Mouse (Mus musculus) midbrain, embryonic 10.5 days (tissue): Measurements from ENCODE around the gene Serbp1. TPM values are rescaled to one million over a fixed set of nuclear protein-coding genes. Genes with fewer than 3 reads are reported as not detected.

Experiments used
- DNase-seq: peaks from one replicate; pipeline ENCODE4 v3.0.0-alpha.2; 2017; ENCODE audit warnings: low spot score
- H3K27ac ChIP-seq: fragments of 300-500 bp; sonication (generic); replicated peaks from 2 replicates; pipeline ENCODE4 v1.5.1; 2016; ENCODE audit warnings: mild to moderate bottlenecking
- H3K27me3 ChIP-seq: fragments of 300-500 bp; sonication (generic); 2 replicates; pipeline ENCODE4 v1.6.1; 2016; ENCODE audit warnings: low read depth, mild to moderate bottlenecking; ENCODE audit not compliant: poor library complexity, severe bottlenecking
- H3K36me3 ChIP-seq: fragments of 300-500 bp; sonication (generic); 2 replicates; pipeline ENCODE4 v1.6.1; 2016; ENCODE audit warnings: mild to moderate bottlenecking, moderate library complexity
- H3K4me1 ChIP-seq: fragments of 300-500 bp; sonication (generic); 2 replicates; pipeline ENCODE4 v1.6.1; 2016
- H3K4me3 ChIP-seq: fragments of 300-500 bp; sonication (generic); 2 replicates; pipeline ENCODE4 v1.5.1; 2016; ENCODE audit warnings: mild to moderate bottlenecking, moderate library complexity
- H3K9me3 ChIP-seq: fragments of 300-500 bp; sonication (generic); replicated peaks from 2 replicates; pipeline ENCODE4 v1.6.1; 2016; ENCODE audit warnings: mild to moderate bottlenecking
- WGBS: fragments of 180-500 bp; shearing (Covaris S2); methylation state at CpG from one replicate; pipeline ENCODE4 v1.1.7; 2016; 5-methylcytosine and 5-hydroxymethylcytosine counted together
- polyA plus RNA-seq: library from polyadenylated mRNA; unstranded; fragments of >200 nt; fragmentation: Nextera tagmentation; extraction: Ambion mirVana; gene quantifications from 2 replicates; pipeline ENCODE4 v1.2.1, GENCODE M21; 2016

The Serbp1 gene
- polyA plus RNA-seq, 1 experiment from 2014 or later = 470 TPM

DNA sequence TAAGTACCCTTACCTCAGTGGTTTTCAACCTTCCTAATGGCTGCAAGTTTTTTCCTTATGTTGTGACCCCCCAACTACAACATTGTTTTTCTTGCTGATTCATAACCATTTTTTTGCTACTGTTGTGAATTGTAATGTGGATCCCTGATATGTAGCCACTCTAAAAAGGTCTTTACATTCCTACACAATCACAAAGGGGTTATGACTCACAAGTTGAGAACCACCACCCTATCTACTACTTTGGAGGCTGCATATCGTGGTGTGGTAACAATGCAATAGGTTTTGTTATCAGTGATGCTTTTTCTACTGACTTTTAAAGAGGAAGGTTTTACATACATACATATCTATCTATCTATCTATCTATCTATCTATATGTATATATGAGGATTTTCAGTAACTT lies 44.9 kb downstream of the Serbp1 start:
- Histone ChIP-seq H3K4me3 (no peak overlapping the region), H3K36me3 (peaks cover 98% of the 10 kb centered on the region), H3K27me3 (no peaks in the 10 kb centered on the region), H3K9me3 (no peaks in the 10 kb centered on the region), H3K27ac (no peak overlapping the region), H3K4me1 (no peaks in the 10 kb centered on the region)
- 100% methylated on average over 1 of the region's 1 CpGs for WGBS
- no peak for DNase-seq

- Histone ChIP-seq H3K4me1 (no peaks in the 10 kb centered on the region), H3K36me3 (peaks cover 35% of the 10 kb centered on the region), H3K27me3 (no peaks in the 10 kb centered on the region), H3K9me3 (no peaks in the 10 kb centered on the region), H3K4me3 (no peak overlapping the region), H3K27ac (no peak overlapping the region)
- no peak for DNase-seq
- 91% methylated on average over 5 of the region's 5 CpGs for WGBS
Observed at GRCm38 (mm10) chr6:67292042-67292623, 54.2 kb downstream of the Serbp1 start.

DNA sequence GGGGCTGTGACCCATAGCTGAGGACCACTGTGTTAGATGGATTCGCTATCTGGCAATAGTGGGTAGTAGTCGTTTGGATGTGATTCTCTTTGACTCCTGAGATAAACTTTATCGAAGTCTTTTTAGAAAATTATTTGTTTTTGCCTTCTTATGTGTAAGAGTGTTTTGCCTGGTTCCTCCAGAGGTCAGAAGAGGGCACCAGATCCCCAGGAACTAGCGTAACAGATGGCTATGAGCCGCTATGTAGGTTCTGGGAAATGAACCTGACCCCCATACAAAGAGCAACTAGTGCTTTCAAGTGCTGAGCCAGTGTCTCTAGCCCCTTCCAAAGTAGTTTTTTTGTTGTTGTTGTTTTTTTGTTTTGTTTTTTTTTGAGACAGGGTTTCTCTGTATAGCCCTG lies 58.1 kb downstream of the Serbp1 start:
- H3K4me1 ChIP-seq = no peaks in the 10 kb centered on the region
- no peaks in the 10 kb centered on the region for H3K27me3 ChIP-seq
- no peaks in the 10 kb centered on the region for H3K9me3 ChIP-seq
- no peak overlapping the region for H3K27ac ChIP-seq
- DNase-seq = no peak
- no peak overlapping the region for H3K4me3 ChIP-seq
- 0 out of 2 replicates have a peak, but pooled peaks cover under 1% of the 10 kb centered on the region for H3K36me3 ChIP-seq
- 62% methylated on average over 5 of the region's 5 CpGs for WGBS

- WGBS = 88% methylated on average over 5 of the region's 5 CpGs
- Histone ChIP-seq H3K27ac (no peak overlapping the region), H3K9me3 (no peaks in the 10 kb centered on the region), H3K4me1 (no peaks in the 10 kb centered on the region), H3K36me3 (no peaks in the 10 kb centered on the region), H3K27me3 (no peaks in the 10 kb centered on the region), H3K4me3 (no peak overlapping the region)
- DNase-seq = no peak
Observed at GRCm38 (mm10) chr6:67298742-67299141, 60.8 kb downstream of the Serbp1 start.

DNA sequence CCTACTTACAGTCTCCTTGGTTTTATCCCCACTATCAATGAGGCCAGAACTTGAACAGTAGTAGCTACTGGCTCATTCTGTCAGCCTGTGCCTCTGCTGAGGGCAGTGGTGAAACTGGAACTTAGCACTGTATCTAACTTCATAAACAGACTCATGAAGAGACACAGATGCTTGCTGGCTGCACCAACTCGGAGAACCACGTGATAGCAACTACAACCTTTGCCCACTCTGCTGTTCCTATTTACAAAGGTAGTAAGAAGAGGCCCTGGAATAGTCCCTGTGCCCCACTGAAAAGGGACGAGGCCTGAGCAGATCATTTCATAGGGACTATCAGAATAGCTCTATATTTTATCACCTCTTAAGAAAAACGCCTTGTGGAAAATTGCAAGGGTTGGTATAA lies 62.3 kb downstream of the Serbp1 start:
- WGBS = 76% methylated on average over 4 of the region's 4 CpGs
- H3K36me3 ChIP-seq = no peaks in the 10 kb centered on the region

GRCm38 (mm10) chr6:67300710-67301163 lies 62.8 kb downstream of the Serbp1 start:
- 60% methylated on average over 6 of the region's 6 CpGs for WGBS
- Histone ChIP-seq H3K27me3 (no peaks in the 10 kb centered on the region), H3K27ac (no peak overlapping the region), H3K4me3 (no peak overlapping the region), H3K36me3 (no peaks in the 10 kb centered on the region), H3K4me1 (no peaks in the 10 kb centered on the region), H3K9me3 (no peaks in the 10 kb centered on the region)
- DNase-seq = no peak

More for the DNA sequence above, 62.3 kb downstream of the Serbp1 start:
- no peak for DNase-seq
- Histone ChIP-seq H3K4me1 (no peaks in the 10 kb centered on the region), H3K9me3 (no peaks in the 10 kb centered on the region), H3K27ac (no peak overlapping the region), H3K27me3 (no peaks in the 10 kb centered on the region), H3K4me3 (no peak overlapping the region)

- Histone ChIP-seq H3K4me3 (no peak overlapping the region), H3K27me3 (no peaks in the 10 kb centered on the region), H3K4me1 (no peaks in the 10 kb centered on the region), H3K27ac (no peak overlapping the region), H3K9me3 (no peaks in the 10 kb centered on the region), H3K36me3 (no peaks in the 10 kb centered on the region)
- DNase-seq = no peak
- WGBS = 93% methylated on average over 3 of the region's 3 CpGs
Observed at GRCm38 (mm10) chr6:67301230-67301629, 63.3 kb downstream of the Serbp1 start.

GRCm38 (mm10) chr6:67302471-67302870 lies 64.5 kb downstream of the Serbp1 start:
- no peaks in the 10 kb centered on the region for H3K36me3 ChIP-seq
- no peak for DNase-seq
- H3K27me3 ChIP-seq = no peaks in the 10 kb centered on the region
- H3K9me3 ChIP-seq = no peaks in the 10 kb centered on the region
- WGBS = 88% methylated on average over 4 of the region's 4 CpGs
- H3K4me1 ChIP-seq = no peaks in the 10 kb centered on the region
- H3K27ac ChIP-seq = no peak overlapping the region
- no peak overlapping the region for H3K4me3 ChIP-seq

DNA sequence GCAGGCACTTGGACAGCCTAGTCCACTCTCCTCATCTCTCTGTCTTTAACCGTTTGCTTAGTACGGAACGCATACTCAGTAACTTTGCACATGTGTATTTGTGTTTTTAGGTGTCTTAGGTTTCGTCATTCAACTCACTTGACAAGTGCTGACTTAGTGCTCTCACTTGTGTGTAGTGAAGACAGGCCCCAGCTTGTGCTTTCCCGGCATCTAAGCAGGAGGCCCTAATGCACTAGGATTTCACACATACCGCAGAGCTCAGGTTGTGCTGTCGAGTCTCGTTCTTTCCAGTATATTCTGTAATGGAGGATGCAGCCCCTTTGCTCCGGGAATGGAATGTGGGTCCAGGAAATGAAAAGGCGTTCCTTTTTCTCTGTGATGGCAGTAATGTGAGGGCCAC lies 65.2 kb downstream of the Serbp1 start:
- Histone ChIP-seq H3K9me3 (no peaks in the 10 kb centered on the region), H3K27ac (no peak overlapping the region), H3K4me1 (no peaks in the 10 kb centered on the region), H3K27me3 (no peaks in the 10 kb centered on the region), H3K4me3 (no peak overlapping the region), H3K36me3 (no peaks in the 10 kb centered on the region)
- 86% methylated on average over 10 of the region's 10 CpGs for WGBS
- no peak for DNase-seq

DNA sequence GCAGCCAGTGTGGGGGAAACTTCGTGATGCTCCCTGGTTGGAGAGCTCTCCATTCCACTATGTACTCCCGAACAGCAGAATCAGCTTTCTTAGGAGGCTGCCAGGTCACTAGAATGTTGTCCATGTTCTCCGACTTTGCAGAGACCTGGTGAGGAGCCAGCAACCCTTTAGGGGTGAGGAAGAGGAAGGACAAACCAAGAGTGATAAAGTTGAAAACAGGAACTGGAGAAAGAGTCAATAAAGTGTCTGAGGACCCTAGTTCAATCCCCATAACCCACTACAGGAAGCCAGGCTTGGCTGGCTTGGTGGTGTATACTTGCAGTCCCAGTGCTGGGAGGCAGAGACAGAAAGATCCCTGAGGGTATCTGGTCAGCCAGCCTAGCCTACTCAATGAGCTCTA lies 71.0 kb downstream of the Serbp1 start:
- Histone ChIP-seq H3K27ac (no peak overlapping the region), H3K4me3 (no peak overlapping the region), H3K36me3 (no peaks in the 10 kb centered on the region), H3K4me1 (no peaks in the 10 kb centered on the region), H3K9me3 (no peaks in the 10 kb centered on the region), H3K27me3 (no peaks in the 10 kb centered on the region)
- no peak for DNase-seq
- 83% methylated on average over 3 of the region's 3 CpGs for WGBS

DNA sequence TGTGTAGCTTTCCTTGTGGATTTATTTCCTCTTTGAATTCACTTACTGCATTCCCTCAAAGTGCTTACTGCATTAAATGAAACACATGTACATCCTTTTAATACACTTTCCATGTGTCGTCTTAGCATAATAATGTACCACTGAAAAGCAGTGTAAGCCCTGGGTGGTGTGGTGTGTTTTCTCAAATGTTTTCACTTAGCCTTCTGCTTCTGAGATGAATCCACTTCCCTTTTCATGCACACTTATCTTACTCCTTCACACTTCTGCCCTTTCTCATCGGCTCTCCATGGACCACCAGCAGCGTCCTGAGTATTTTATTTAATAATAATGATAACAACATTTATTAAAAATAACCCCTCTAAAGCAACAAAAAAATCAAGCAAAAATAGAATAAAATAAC lies 71.8 kb downstream of the Serbp1 start:
- H3K4me1 ChIP-seq = no peaks in the 10 kb centered on the region
- no peak overlapping the region for H3K4me3 ChIP-seq
- no peak for DNase-seq
- H3K9me3 ChIP-seq = no peaks in the 10 kb centered on the region
- H3K27ac ChIP-seq = no peak overlapping the region
- WGBS = 85% methylated on average over 3 of the region's 3 CpGs
- H3K27me3 ChIP-seq = no peaks in the 10 kb centered on the region
- no peaks in the 10 kb centered on the region for H3K36me3 ChIP-seq

- Histone ChIP-seq H3K36me3 (no peaks in the 10 kb centered on the region), H3K27ac (no peak overlapping the region), H3K4me1 (no peaks in the 10 kb centered on the region), H3K27me3 (no peaks in the 10 kb centered on the region), H3K4me3 (no peak overlapping the region), H3K9me3 (no peaks in the 10 kb centered on the region)
- no peak for DNase-seq
- 86% methylated on average over 1 of the region's 1 CpGs for WGBS
Observed at GRCm38 (mm10) chr6:67314697-67315096, 76.7 kb downstream of the Serbp1 start.

DNA sequence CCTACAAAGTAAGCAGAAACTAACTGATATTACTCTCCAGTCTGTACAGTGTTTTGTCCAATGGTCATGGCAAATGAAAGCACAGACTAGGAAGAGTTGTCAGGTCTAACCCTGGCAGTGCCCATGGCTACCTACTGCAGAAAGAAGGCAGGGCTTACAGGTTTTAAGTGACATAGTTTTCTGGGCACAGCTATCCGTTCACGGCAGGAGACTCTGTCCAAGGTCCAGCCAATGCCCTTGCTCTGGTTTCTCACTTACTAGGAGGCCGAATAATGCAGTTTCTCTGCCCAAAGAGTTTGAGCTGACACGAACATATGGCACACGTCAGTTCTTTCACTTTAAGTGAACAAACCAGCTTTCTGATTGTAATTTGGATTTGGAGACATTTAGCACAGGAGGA lies 79.1 kb downstream of the Serbp1 start:
- 82% methylated on average over 5 of the region's 5 CpGs for whole genome bisulfite sequencing
- no peak overlapping the region for H3K27ac ChIP-seq

DNA sequence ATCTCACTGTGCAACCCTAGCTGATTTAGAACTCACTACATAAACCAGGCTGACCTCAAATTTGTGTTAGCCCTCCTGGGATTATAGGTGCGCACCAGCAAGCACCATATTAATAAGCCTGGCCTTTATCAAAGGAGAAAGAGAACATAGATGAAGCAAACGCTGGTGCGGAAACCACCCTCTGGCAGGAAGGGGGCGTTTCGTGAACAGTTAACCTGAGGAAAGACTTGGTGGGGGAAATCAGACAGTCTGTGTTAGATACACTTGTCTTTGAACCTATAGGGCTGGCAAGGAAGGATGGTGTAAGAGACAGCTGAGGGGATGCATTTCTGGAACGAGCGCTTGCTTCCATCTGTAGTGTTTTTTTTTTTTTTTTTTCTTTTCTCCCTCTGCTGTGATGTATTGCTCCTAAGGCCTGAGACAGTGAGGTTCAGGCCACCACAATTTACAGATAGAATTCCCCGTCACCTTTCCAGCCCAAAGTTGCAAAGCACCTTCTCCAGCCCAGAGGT lies 79.9 kb downstream of the Serbp1 start:
- H3K36me3 ChIP-seq = no peaks in the 10 kb centered on the region
- no peaks in the 10 kb centered on the region for H3K9me3 ChIP-seq
- no peak overlapping the region for H3K27ac ChIP-seq
- no peaks in the 10 kb centered on the region for H3K27me3 ChIP-seq
- 89% methylated on average over 8 of the region's 8 CpGs for WGBS
- DNase-seq = no peak
- no peak overlapping the region for H3K4me3 ChIP-seq
- no peaks in the 10 kb centered on the region for H3K4me1 ChIP-seq

More for the DNA sequence above, 79.1 kb downstream of the Serbp1 start:
- Histone ChIP-seq H3K27me3 (no peaks in the 10 kb centered on the region), H3K9me3 (no peaks in the 10 kb centered on the region), H3K36me3 (no peaks in the 10 kb centered on the region), H3K4me3 (no peak overlapping the region), H3K4me1 (no peaks in the 10 kb centered on the region)
- DNase-seq = no peak
